ENCODE assay signal across 26 mouse cellular contexts in the genomic region with DNA sequence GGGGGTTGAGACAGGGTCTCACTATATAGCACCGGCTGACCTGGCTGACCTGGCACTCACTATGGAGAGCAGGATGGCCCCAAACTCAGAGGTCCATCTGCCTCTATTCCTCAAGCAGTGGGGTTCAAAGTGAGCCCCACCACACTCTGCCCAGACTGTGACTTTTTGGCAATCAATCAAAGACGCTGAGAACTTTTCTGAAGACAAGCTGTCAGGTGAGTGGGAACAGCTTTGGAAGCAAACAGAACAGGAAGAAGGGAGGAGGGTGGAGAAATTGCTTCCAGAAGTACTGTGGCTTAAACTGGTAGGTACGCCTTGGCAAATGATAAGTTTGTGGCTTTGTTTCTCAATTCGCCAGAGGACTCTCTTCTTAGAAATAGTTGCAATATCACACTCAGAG. TPM values are rescaled to one million over a fixed set of nuclear protein-coding genes. Genes with fewer than 3 reads are reported as not detected.
A peak's percentile ranks its signal among the peaks of the same experiment; 100 is the strongest.
DNase-seq lines count a peak whose midpoint lies in the region; TF ChIP-seq lines count a peak whose summit lies in the region.
"Had no signal": no experiment of that assay in that cellular context is flagged by ENCODE, and none has a peak within 500 bp of the region (broad histone marks: within the 10 kb centered on the region; RNA-seq: fewer than 3 reads in every experiment).

No protein-coding gene starts in this region.

- DNase-seq in heart, adult 11 months = peak; percentile 61
- DNase-seq in heart, adult 8-10 months (ENCODE audit: low spot score) = no peak
- no peak for DNase-seq in spleen, adult 2 months (ENCODE audit: low read depth in 1 of 2, low spot score in 2 of 2)
- no peak for DNase-seq in spleen, adult 12 weeks (ENCODE audit: low spot score)
- DNase-seq in induced T-regulatory cell, adult 2 months (ENCODE audit: low read depth) = peak; percentile 32
- DNase-seq in thymus, postnatal 10 days (ENCODE audit: low spot score in 2 of 2) = no peak
- no peak for DNase-seq in left cerebral cortex, postnatal 14 days (ENCODE audit: low spot score in 2 of 2)
- no peak for DNase-seq in ovary, adult 18-20 months (ENCODE audit: low spot score)
- DNase-seq: adrenal gland, adult 8-10 months; adrenal gland, postnatal 25 days; cerebellum, adult 11-12 months; cerebellum, adult 8-10 months; cerebellum, postnatal 36 days; embryo, embryonic 11 days; gastrocnemius, postnatal 10 days; gastrocnemius, postnatal 36 days; heart, adult 18-20 months; heart, postnatal 14 days; heart, postnatal 4 days had no signal

- H3K4me1 ChIP-seq in spleen, adult 2 months (ENCODE audit: control insufficient read depth, insufficient read depth, insufficient read length) = peaks cover 45% of the 10 kb centered on the region
- H3K4me1 ChIP-seq: forebrain, embryonic 12.5 days; forebrain, embryonic 15.5 days had no signal

- intact Hi-C loops in left cerebral cortex, postnatal 14 days (cut with DNase I) = no loop called here

- H3K27ac ChIP-seq in spleen, adult 2 months (ENCODE audit: insufficient read depth, low read length) = peak overlapping the region; percentile 50
- H3K27ac ChIP-seq: forebrain, embryonic 12.5 days; forebrain, embryonic 15.5 days; heart, embryonic 10.5 days; heart, embryonic 13.5 days; hindbrain, embryonic 14.5 days; hindbrain, postnatal 0 days had no signal

- TF ChIP-seq POLR2A in spleen, adult 2 months (IDR thresholded peaks at IDR 0.05; ENCODE audit: low read depth, low read length) = no peak

- no peaks in the 10 kb centered on the region for H3K27me3 ChIP-seq in spleen, adult 2 months (ENCODE audit: control insufficient read depth, insufficient read depth, low read length)
- H3K27me3 ChIP-seq: forebrain, embryonic 12.5 days; forebrain, embryonic 15.5 days; heart, embryonic 13.5 days had no signal

- no peak for TF ChIP-seq CTCF in spleen, adult 2 months (IDR thresholded peaks at IDR 0.05; ENCODE audit: extremely low read depth, insufficient read depth, insufficient read length, insufficient replicate concordance)

- H3K36me3 ChIP-seq in spleen, adult 2 months (ENCODE audit: control insufficient read depth, insufficient read depth, low read length) = no peaks in the 10 kb centered on the region
- H3K36me3 ChIP-seq: forebrain, embryonic 12.5 days; forebrain, embryonic 15.5 days; heart, embryonic 10.5 days; heart, embryonic 13.5 days had no signal

- WGBS in spleen, adult 2 months = 66% methylated on average over 4 of the region's 4 CpGs

- no peak overlapping the region for H3K4me3 ChIP-seq in spleen, adult 2 months (ENCODE audit: extremely low read depth, insufficient read depth, insufficient read length)
- H3K4me3 ChIP-seq: erythroblast, embryonic 14.5 days; forebrain, embryonic 12.5 days; forebrain, embryonic 15.5 days; heart, embryonic 10.5 days; heart, embryonic 13.5 days had no signal

RNA-seq across cellular contexts. Expression of a gene that starts 9.7 kb away (rescaled TPM):
- total RNA-seq in heart, adult 8-10 months (2022) = 10 to 100 TPM in 1 of 4 experiments, 1 to 10 TPM in 3; 6.9 to 13.4 (median 8.3) TPM
- 43.1 and 46.2 TPM in 2 replicates for polyA plus RNA-seq in spleen, adult 2 months (2012; rRNA removed)
- 10 to 100 TPM; 20.6 to 22.8 TPM for total RNA-seq in left cerebral cortex, postnatal 14 days (2021)

Comparison
In these comparisons a context has a peak if more than half of its experiments do, and no peak if none do; other contexts are left out.
1. DNase-seq: peak in heart, adult 11 months (single experiment) and induced T-regulatory cell, adult 2 months (single experiment); none in heart, adult 8-10 months (single experiment), spleen, adult 2 months (0 of 2), spleen, adult 12 weeks (single experiment), thymus, postnatal 10 days (0 of 2), left cerebral cortex, postnatal 14 days (0 of 2) and ovary, adult 18-20 months (single experiment).